Mouse (Mus musculus): ENCODE data around the gene Yju2.

Yju2 gene

GRCm38 (mm10) chr17:56007444-56008355 is 48.8 kb downstream of the Yju2 start:
- DNase-seq (ENCODE audit: low spot score in 2 of 2) = no peak

- peak; percentile 88 to 97 for DNase-seq (ENCODE audit: low spot score in 2 of 2)
Measured at GRCm38 (mm10) chr17:56008356-56009087, 49.6 kb downstream of the Yju2 start.

- peak; percentile 75 to 88 for DNase-seq (ENCODE audit: low spot score in 2 of 2)
Measured at GRCm38 (mm10) chr17:56009088-56009961, 50.4 kb downstream of the Yju2 start.

GRCm38 (mm10) chr17:56009962-56010240 is 51.0 kb downstream of the Yju2 start:
- DNase-seq (ENCODE audit: low spot score in 2 of 2) = no peak

- no peak for DNase-seq (ENCODE audit: low spot score in 2 of 2)
Measured at GRCm38 (mm10) chr17:56010255-56010654, 51.4 kb downstream of the Yju2 start.

- DNase-seq (ENCODE audit: low spot score in 2 of 2) = peak in 1 of 2 experiments; percentile 76
Measured at GRCm38 (mm10) chr17:56010681-56011080, 51.8 kb downstream of the Yju2 start.

- DNase-seq (ENCODE audit: low spot score in 2 of 2) = no peak
Measured at GRCm38 (mm10) chr17:56011441-56011840, 52.5 kb downstream of the Yju2 start.

- no peak for DNase-seq (ENCODE audit: low spot score in 2 of 2)
Measured at GRCm38 (mm10) chr17:56015293-56015692, 56.4 kb downstream of the Yju2 start.

- DNase-seq (ENCODE audit: low spot score in 2 of 2) = no peak
Measured at GRCm38 (mm10) chr17:56016382-56016781, 57.5 kb downstream of the Yju2 start.

GRCm38 (mm10) chr17:56016793-56017785 is 58.2 kb downstream of the Yju2 start:
- DNase-seq (ENCODE audit: low spot score in 2 of 2) = no peak

GRCm38 (mm10) chr17:56017848-56018247 is 58.9 kb downstream of the Yju2 start:
- no peak for DNase-seq (ENCODE audit: low spot score in 2 of 2)
